Mouse (Mus musculus): Measurements from ENCODE around the gene Ybx2.

Ybx2 gene

GRCm38 (mm10) chr11:69935137-69935879 lies at the start of gene Ybx2:
Ybx2 (plus strand) TSS chr11:69935796.
- DNase-seq = peak; percentile 87

- peak in 1 of 2 experiments; percentile 52 for DNase-seq
These were observed 48.5 kb upstream of the Ybx2 start for GRCm38 (mm10) chr11:69886907-69887635.

- peak; percentile 50 to 65 for DNase-seq
These were observed 44.1 kb upstream of the Ybx2 start for GRCm38 (mm10) chr11:69891482-69891881.

DNA sequence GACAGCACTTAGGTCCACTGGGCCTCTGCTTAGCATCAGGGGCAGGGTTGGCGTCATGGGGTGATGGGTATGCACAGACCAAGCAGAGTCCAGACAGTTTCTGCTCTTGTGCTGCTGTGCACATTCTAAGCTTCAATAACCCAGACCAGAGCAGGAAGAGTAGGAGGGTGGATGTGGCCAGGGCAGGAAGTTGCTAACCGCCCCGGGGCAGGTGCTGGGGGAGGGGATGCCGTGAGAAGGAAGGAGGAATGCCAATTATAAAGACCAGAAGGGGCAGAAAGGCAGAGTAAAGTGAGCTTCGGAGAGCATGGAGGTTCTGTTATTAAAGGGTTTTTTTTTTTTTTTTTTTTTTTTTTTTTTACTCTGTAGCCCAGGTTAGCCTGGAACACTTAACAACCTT lies 40.9 kb upstream of the Ybx2 start:
- DNase-seq = peak; percentile 54 to 58

GRCm38 (mm10) chr11:69895291-69895690 lies 40.3 kb upstream of the Ybx2 start, which contains the start of gene Acap1:
Acap1 (minus strand) TSS chr11:69895539.
- peak in 1 of 2 experiments; percentile 19 for DNase-seq

DNA sequence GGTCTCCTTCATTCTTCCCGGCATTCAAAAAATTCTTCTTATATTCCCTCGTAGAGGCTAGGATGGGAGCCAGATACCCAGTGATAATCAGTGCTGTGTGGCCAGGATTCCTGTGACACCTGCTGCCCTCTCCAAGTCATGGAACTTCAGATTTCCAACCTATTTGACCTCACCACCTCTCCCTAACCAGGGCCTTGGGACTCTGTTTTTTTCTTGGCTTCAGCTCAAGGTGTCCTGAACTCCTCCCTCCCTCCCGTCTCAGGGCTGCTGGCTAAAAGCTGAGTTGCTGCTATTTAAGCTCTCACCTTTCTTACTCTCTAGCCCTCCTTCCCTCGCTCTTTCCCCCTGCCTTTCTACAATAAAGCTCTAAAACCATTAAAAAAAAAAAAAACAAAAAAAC lies 35.7 kb upstream of the Ybx2 start:
- DNase-seq = no peak

- DNase-seq = peak; percentile 93 to 95
These were observed 34.9 kb upstream of the Ybx2 start, which contains the start of the genes 2810408A11Rik and Neurl4 for GRCm38 (mm10) chr11:69900471-69901405. 2810408A11Rik (minus strand) TSS chr11:69900987. Neurl4 (plus strand) TSS chr11:69901072.

GRCm38 (mm10) chr11:69901406-69901846 lies 34.2 kb upstream of the Ybx2 start:
- DNase-seq = peak; percentile 94 to 98

- DNase-seq = peak in 1 of 2 experiments; percentile 36
These were observed 33.6 kb upstream of the Ybx2 start for GRCm38 (mm10) chr11:69901993-69902392.

DNA sequence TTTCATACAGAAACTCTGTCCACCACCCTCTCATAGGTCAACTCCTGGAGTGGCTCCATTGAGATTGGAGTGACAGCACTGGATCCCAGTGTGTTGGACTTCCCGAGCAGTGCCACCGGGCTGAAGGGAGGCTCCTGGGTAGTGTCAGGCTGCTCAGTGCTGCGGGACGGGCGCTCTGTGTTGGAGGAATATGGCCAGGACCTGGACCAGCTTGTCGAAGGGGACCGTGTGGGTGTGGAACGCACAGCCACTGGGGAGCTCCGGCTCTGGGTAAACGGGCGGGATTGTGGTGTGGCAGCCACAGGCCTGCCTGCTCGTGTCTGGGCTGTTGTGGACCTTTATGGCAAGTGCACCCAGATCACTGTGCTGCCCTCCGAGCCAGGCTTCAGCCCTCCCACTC lies 32.6 kb upstream of the Ybx2 start:
- no peak for DNase-seq

DNA sequence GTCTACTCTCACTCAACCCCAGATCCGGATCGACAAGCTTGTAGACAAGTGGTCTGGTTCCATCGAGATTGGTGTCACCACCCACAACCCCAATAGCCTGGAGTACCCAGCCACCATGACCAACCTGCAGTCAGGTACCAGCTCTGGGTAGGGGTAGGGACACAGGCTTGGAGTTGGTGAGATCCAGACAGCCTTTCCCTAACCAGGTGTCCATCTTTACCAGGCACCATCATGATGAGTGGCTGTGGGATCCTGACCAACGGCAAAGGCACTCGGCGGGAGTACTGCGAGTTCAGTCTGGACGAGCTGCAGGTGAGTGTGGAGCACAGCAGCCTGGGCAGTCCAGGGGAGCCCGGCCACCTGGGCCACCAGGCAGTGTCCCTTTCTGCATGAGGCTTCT lies 31.3 kb upstream of the Ybx2 start:
- peak in 1 of 2 experiments; percentile 26 for DNase-seq

DNA sequence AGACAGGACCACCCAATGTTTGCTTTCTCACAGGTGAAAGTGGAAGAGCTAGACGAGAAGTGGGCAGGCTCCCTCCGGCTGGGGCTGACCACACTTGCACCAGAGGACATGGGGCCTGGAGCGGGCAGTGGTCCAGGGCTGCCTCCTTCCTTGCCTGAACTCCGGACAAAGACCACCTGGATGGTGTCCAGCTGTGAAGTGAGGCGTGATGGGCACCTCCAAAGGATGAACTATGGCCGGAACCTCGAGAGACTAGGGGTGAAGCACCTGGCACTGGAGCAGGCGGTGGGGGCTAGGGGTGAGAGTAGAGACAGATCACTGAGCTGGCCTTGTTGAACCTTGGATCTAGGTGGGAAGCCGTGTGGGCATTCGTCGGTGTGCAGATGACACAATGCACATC lies 27.0 kb upstream of the Ybx2 start:
- no peak for DNase-seq

DNA sequence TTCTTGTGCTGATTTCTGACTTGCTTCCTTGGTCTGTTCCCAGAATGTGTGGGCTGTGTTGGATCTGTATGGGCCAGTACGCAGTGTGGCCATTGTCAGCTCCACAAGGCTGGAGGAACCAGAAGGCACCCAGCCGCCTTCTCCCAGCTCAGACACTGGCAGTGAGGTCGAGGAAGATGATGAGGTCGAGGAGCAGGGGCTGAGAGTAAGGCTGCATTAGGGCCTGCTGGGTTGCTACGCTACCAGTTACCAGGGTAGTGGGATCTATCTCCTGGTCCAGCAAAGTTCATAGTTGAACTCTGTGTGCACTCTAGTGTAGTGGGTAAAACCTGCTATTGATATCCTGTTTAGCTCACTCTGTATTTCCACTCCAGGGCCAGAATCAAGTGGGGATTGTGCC lies 26.4 kb upstream of the Ybx2 start:
- no peak for DNase-seq

DNA sequence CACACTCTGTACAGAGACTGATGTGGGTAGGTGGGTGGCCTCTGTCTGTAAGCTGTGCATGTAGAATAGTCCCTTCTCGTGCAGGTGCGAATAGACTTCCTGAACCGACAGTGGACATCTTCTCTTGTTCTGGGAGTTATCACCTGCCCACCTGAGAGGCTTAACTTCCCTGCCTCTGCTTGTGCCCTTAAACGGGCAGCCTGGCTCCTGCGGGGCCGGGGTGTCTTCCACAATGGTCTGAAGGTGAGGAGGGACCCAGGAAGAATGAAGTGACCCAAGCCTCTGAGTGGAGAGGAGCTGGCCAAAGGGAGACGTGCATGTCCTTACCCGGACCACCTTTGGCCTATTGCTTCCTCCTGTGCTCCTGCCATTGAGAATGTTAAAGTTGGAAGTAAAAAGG lies 25.4 kb upstream of the Ybx2 start:
- DNase-seq = no peak

GRCm38 (mm10) chr11:69910781-69911560 lies 24.6 kb upstream of the Ybx2 start:
- no peak for DNase-seq

- no peak for DNase-seq
These were observed 23.9 kb upstream of the Ybx2 start for GRCm38 (mm10) chr11:69911701-69912100.

- peak; percentile 43 to 82 for DNase-seq
These were observed 22.7 kb upstream of the Ybx2 start for GRCm38 (mm10) chr11:69912716-69913530.

GRCm38 (mm10) chr11:69913554-69914371 lies 21.8 kb upstream of the Ybx2 start, which contains the start of gene Gps2:
Gps2 (plus strand) TSS chr11:69913888.
- peak; percentile 93 to 94 for DNase-seq

- DNase-seq = no peak
These were observed 21.2 kb upstream of the Ybx2 start for GRCm38 (mm10) chr11:69914372-69914764.

DNA sequence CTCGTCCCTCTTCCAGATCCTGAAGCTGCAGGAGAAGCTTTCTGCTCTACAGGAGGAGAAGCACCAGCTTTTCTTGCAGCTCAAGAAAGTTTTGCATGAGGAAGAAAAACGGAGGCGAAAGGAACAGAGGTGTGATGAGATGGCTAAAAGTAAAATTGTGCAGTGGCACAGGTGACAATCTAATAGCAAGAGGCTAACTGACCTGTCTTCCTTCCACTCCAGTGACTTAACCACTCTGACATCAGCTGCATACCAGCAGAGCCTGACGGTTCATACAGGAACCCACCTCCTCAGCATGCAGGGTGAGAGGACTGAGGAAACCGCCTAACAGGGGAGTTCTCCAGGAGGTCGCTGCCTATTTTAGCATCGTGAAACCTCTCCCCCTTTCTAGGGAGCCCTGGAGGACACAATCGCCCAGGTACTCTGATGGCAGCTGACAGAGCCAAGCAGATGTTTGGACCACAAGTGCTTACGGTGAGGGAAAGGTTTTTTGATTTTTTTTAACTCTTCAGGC lies 20.6 kb upstream of the Ybx2 start:
- no peak for DNase-seq
